Mouse (Mus musculus): Measurements from ENCODE around the gene 1600014C23Rik. TPM values are rescaled to one million over a fixed set of nuclear protein-coding genes. Genes with fewer than 3 reads are reported as not detected.

The 1600014C23Rik gene
- polyA plus RNA-seq, 1 experiment from 2014 or later = not detected

DNA sequence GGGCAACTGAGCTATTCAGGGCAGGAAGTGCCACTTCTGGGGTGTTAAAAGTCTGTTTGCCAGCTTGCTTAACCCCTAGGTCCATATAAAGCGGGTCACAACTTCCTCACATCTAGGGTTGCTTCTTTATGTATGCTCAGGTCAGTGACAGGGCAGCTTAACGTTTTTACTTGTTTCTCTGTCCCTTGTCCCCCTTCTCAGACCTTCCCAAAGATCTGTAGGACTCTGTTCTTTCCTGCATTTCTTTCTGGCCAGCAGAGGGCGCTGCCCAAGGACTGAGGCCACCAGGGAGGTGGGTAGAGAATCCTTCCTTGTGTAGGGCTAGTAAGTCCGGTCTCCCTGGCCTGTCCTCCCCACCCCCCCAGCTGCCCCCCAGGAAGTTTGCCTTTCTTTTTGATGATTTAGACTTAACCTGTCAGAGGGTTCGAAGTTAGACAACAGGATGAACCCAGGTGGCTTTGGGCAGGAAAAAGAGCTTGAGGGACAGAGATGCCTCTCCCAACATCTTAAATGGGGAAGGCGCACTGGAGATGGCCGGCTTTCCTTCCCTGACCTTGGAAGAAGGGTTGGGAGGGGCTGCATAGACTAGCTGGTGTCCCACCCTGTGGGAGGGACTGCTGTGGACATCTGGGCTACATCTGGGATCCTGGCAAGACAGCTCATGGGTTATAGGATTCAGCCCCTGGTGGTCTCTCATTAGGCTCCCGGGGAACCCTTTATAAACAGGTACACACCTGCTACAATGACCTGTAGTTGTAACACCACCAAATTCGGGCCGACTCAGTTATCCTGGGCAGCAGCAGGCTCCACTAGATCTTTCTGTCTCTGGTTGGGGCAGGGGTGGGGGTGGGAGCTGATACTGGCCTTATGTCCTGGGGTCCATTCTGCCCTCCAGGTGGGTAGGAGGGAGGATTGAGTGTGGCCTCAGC is 2.0 kb upstream of the 1600014C23Rik start:
- Histone ChIP-seq H3K4me2 (ENCODE audit: low read length) (peak overlapping the region; percentile 71), H3K27ac (replicated peaks; ENCODE audit: low read depth, low read length) (peak overlapping the region; percentile 95), H3K9me3 (ENCODE audit: control insufficient read depth, low read length) (no peaks in the 10 kb centered on the region), H3K4me1 (ENCODE audit: control insufficient read depth, insufficient read depth, low read length) (peaks cover 32% of the 10 kb centered on the region), H3K36me3 (ENCODE audit: control insufficient read depth, insufficient read depth, low read length) (no peaks in the 10 kb centered on the region), H3K9ac (replicated peaks; ENCODE audit: low read length) (peak overlapping the region; percentile 70), H3K4me3 (replicated peaks; ENCODE audit: low read depth, low read length) (peak overlapping the region; percentile 45), H3K27me3 (ENCODE audit: control insufficient read depth, insufficient read depth, low read length) (peaks cover 11% of the 10 kb centered on the region; the same call in 1 of the 2 replicates)
- peak; percentile 47; the same call in 1 of the 2 replicates for ATAC-seq (ENCODE audit: low FRiP score, low TSS enrichment)
- DNase-seq = peak; percentile 92
- WGBS = 7% methylated on average over 10 of the region's 10 CpGs

DNA sequence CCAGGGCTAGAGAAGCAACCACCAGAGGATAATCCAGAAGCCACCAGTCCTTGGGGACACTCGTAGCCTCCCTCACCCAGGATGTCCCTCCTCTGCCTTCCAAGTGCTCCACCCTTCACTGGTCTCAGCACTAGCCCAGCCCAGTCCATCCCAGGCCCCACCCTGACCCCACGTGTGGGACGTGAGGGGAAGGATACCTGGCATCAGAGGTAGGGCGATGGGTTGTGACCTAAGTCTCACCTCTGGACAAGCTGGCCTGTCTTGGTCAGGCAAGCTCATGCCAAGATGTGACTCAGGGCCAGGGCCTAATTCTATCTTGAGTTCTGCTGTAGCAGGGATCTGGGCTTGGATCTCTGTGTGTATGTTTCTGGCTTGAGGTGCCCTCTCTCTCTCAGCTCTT is 1.2 kb upstream of the 1600014C23Rik start:
- peak; percentile 16 for DNase-seq
- peaks cover 11% of the 10 kb centered on the region; the same call in 1 of the 2 replicates for H3K27me3 ChIP-seq (ENCODE audit: control insufficient read depth, insufficient read depth, low read length)
- WGBS = 62% methylated on average over 4 of the region's 4 CpGs
- H3K9ac ChIP-seq (replicated peaks; ENCODE audit: low read length) = no peak overlapping the region
- H3K36me3 ChIP-seq (ENCODE audit: control insufficient read depth, insufficient read depth, low read length) = no peaks in the 10 kb centered on the region
- no peaks in the 10 kb centered on the region for H3K9me3 ChIP-seq (ENCODE audit: control insufficient read depth, low read length)
- peaks cover 32% of the 10 kb centered on the region for H3K4me1 ChIP-seq (ENCODE audit: control insufficient read depth, insufficient read depth, low read length)
- H3K4me3 ChIP-seq (replicated peaks; ENCODE audit: low read depth, low read length) = no peak overlapping the region
- no peak overlapping the region for H3K4me2 ChIP-seq (ENCODE audit: low read length)
- 0 out of 2 replicates have a peak overlapping the region, but pooled peaks have one; percentile 0 for H3K27ac ChIP-seq (replicated peaks; ENCODE audit: low read depth, low read length)
- ATAC-seq (ENCODE audit: low FRiP score, low TSS enrichment) = no peak

DNA sequence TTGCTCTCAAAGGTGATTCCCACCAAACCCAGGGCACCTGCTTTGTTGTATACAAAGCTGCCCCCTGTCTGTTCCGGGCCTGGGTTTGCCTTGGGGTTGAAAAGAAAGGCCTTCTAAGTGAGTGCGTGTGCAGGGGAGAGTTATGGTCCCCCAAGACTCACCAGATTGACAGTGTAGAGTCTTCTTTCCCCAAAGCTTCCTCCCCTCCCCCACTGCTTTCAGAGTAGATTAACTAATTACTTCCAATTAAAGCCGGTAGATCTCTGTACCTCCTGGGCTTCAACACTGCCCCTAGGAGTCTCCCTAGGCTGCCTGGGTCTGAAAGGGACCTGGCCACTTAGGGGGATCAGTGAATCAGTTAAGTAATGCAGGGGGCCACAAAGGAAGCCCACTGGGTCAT is 689 bp upstream of the 1600014C23Rik start:
- 5% methylated on average over 3 of the region's 3 CpGs for WGBS
- Histone ChIP-seq H3K4me3 (replicated peaks; ENCODE audit: low read depth, low read length) (peak overlapping the region; percentile 31), H3K27ac (replicated peaks; ENCODE audit: low read depth, low read length) (peak overlapping the region; percentile 39; the same call in 1 of the 2 replicates), H3K9me3 (ENCODE audit: control insufficient read depth, low read length) (no peaks in the 10 kb centered on the region), H3K4me1 (ENCODE audit: control insufficient read depth, insufficient read depth, low read length) (peaks cover 32% of the 10 kb centered on the region), H3K4me2 (ENCODE audit: low read length) (peak overlapping the region; percentile 71), H3K9ac (replicated peaks; ENCODE audit: low read length) (no peak overlapping the region; the same call in 1 of the 2 replicates), H3K36me3 (ENCODE audit: control insufficient read depth, insufficient read depth, low read length) (no peaks in the 10 kb centered on the region), H3K27me3 (ENCODE audit: control insufficient read depth, insufficient read depth, low read length) (peaks cover 11% of the 10 kb centered on the region; the same call in 1 of the 2 replicates)
- ATAC-seq (ENCODE audit: low FRiP score, low TSS enrichment) (no peak), DNase-seq (peak; percentile 67)

DNA sequence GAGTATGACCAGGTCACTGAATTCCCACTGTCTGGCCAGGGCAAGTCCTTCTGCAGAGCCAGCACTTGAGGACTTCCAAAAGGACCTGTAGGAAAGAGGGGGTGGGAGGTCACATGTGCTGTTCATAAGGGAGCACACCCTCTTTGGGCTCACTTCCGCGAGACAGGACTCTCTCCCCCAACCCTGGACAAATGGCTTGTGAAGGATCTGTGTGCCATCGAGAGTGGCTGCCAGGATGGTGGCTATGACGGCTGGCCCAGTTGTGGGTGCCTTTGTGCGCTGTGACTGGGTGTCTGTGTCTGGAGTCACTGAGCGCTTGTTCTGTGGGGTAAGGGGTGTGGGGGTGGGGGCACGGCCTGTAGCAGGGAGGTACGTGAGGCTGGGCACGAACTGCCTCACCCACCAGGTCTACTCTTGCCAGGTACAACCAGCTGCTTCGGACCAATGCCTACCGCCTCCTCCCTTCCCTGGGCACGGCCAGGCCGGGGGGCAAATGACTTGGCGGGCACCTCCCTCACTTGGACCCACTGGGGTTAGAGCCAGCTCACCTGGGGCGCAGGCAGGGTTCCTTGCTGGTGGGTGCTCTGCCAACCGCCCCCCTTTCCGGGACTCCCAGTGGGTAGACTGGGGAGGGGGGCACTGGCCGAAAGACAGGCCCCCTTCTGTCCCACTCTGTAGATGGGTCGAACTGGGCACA is 458 bp downstream of the 1600014C23Rik start:
- ATAC-seq (ENCODE audit: low FRiP score, low TSS enrichment) (peak; percentile 32; the same call in 1 of the 2 replicates), DNase-seq (peak; percentile 17)
- Histone ChIP-seq H3K9ac (replicated peaks; ENCODE audit: low read length) (peak overlapping the region; percentile 54; the same call in 1 of the 2 replicates), H3K4me2 (ENCODE audit: low read length) (peak overlapping the region; percentile 71), H3K4me1 (ENCODE audit: control insufficient read depth, insufficient read depth, low read length) (peaks cover 32% of the 10 kb centered on the region), H3K4me3 (replicated peaks; ENCODE audit: low read depth, low read length) (peak overlapping the region; percentile 31), H3K9me3 (ENCODE audit: control insufficient read depth, low read length) (no peaks in the 10 kb centered on the region), H3K27ac (replicated peaks; ENCODE audit: low read depth, low read length) (peak overlapping the region; percentile 8; the same call in 1 of the 2 replicates), H3K27me3 (ENCODE audit: control insufficient read depth, insufficient read depth, low read length) (peaks cover 11% of the 10 kb centered on the region; the same call in 1 of the 2 replicates), H3K36me3 (ENCODE audit: control insufficient read depth, insufficient read depth, low read length) (no peaks in the 10 kb centered on the region)
- WGBS = 63% methylated on average over 19 of the region's 19 CpGs

DNA sequence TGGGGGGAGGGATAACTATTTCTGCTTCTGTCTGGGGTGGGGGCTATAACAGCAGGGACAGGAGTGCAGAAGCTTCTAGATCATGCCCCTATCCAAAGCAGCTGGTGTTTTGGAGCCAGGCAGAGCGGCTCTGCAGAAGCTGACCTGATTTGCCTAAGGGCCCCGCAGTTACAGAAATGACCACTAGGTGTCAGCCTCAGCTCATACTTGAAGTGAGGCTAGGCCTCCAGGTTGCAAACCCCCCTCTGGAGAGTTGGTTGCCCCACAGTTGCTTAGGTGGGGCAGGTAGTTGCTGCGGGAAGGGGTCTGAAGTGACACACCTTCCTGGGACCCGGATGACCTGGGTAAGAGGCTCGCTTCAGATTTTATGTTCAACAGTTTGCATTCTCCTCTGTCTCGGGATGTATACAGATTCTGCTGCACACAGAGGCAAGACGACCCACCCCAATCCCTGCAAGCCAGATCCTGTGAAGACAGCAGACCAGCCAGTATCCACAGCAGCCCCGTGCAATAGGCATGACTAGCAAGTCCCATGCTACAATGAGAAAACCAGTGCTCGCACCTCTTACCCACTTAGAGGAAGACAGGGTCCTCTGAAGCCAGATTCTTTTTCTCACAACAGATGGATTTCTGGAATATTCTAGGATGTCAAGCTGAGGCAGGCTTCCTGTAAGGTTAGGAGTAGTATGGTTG is 2.3 kb downstream of the 1600014C23Rik start:
- no peaks in the 10 kb centered on the region for H3K9me3 ChIP-seq (ENCODE audit: control insufficient read depth, low read length)
- WGBS = 24% methylated on average over 9 of the region's 9 CpGs
- H3K27ac ChIP-seq (replicated peaks; ENCODE audit: low read depth, low read length) = no peak overlapping the region
- ATAC-seq (ENCODE audit: low FRiP score, low TSS enrichment) (peak; percentile 9; the same call in 1 of the 2 replicates), DNase-seq (peak; percentile 95)
- no peak overlapping the region for H3K9ac ChIP-seq (replicated peaks; ENCODE audit: low read length)
- no peaks in the 10 kb centered on the region for H3K36me3 ChIP-seq (ENCODE audit: control insufficient read depth, insufficient read depth, low read length)
- no peak overlapping the region for H3K4me3 ChIP-seq (replicated peaks; ENCODE audit: low read depth, low read length)
- H3K27me3 ChIP-seq (ENCODE audit: control insufficient read depth, insufficient read depth, low read length) = peaks cover 11% of the 10 kb centered on the region; the same call in 1 of the 2 replicates
- no peak overlapping the region for H3K4me2 ChIP-seq (ENCODE audit: low read length)
- peaks cover 26% of the 10 kb centered on the region for H3K4me1 ChIP-seq (ENCODE audit: control insufficient read depth, insufficient read depth, low read length)

DNA sequence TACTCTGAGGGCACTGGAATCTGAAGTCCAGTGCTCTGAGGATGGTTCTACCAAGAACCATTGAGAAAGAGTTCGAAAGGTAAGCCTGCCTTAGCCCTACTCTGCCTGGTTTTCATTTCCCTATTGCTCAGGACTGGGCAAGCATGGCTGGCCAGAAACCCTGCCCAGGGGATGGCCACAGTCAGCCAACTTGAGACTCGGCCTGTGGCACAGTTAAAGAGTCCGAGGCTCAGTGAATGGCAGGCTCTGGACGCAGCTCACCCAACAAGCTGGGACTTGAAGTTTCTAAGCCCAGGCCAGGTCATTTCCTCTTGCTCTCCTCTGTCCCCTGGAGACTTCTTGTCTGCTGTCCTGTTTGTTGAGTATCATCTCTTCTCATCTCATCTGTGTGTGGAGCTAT is 2.9 kb downstream of the 1600014C23Rik start:
- no peak for ATAC-seq (ENCODE audit: low FRiP score, low TSS enrichment)
- Histone ChIP-seq H3K4me2 (ENCODE audit: low read length) (no peak overlapping the region), H3K4me1 (ENCODE audit: control insufficient read depth, insufficient read depth, low read length) (peaks cover 20% of the 10 kb centered on the region), H3K27ac (replicated peaks; ENCODE audit: low read depth, low read length) (no peak overlapping the region), H3K9me3 (ENCODE audit: control insufficient read depth, low read length) (no peaks in the 10 kb centered on the region), H3K36me3 (ENCODE audit: control insufficient read depth, insufficient read depth, low read length) (no peaks in the 10 kb centered on the region), H3K27me3 (ENCODE audit: control insufficient read depth, insufficient read depth, low read length) (peaks cover 11% of the 10 kb centered on the region; the same call in 1 of the 2 replicates), H3K9ac (replicated peaks; ENCODE audit: low read length) (no peak overlapping the region), H3K4me3 (replicated peaks; ENCODE audit: low read depth, low read length) (no peak overlapping the region)
- DNase-seq = no peak
- 93% methylated on average over 4 of the region's 4 CpGs for WGBS

DNA sequence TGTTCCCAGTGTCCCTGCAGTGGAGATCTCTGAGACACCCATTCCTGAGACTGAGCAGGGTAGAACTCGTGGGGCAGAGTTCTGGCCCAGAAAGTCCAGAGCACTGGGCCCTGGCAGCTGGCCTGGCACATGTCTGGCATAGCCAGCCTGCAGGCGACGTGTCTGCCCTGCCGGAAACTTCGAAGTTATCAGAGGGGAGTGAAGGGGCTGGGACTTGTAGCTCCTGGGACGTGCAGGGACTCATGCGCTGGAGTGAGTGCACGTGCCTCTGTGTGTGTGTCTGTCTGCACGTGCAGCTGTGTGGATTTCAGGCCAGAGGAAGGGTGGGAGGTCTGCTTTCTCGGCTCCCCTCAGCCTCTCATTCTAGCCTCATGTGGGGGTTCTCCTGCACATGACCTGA is 4.3 kb downstream of the 1600014C23Rik start:
- H3K4me2 ChIP-seq (ENCODE audit: low read length) = no peak overlapping the region
- peaks cover 12% of the 10 kb centered on the region for H3K4me1 ChIP-seq (ENCODE audit: control insufficient read depth, insufficient read depth, low read length)
- peaks cover 11% of the 10 kb centered on the region; the same call in 1 of the 2 replicates for H3K27me3 ChIP-seq (ENCODE audit: control insufficient read depth, insufficient read depth, low read length)
- DNase-seq (no peak), ATAC-seq (ENCODE audit: low FRiP score, low TSS enrichment) (no peak)
- H3K27ac ChIP-seq (replicated peaks; ENCODE audit: low read depth, low read length) = no peak overlapping the region
- 71% methylated on average over 10 of the region's 10 CpGs for WGBS
- no peak overlapping the region for H3K4me3 ChIP-seq (replicated peaks; ENCODE audit: low read depth, low read length)
- no peaks in the 10 kb centered on the region for H3K36me3 ChIP-seq (ENCODE audit: control insufficient read depth, insufficient read depth, low read length)
- no peaks in the 10 kb centered on the region for H3K9me3 ChIP-seq (ENCODE audit: control insufficient read depth, low read length)
- no peak overlapping the region for H3K9ac ChIP-seq (replicated peaks; ENCODE audit: low read length)
